Mouse (Mus musculus) spleen, postnatal 36 days (tissue): ENCODE measurements around the gene Zfp260.
"Not testable (repeated sequence)": the region's sequence is repeated elsewhere in the genome, so short reads cannot be mapped to it uniquely, and the experiment has no call there.

Experiments used
- DNase-seq, 2 experiments: peaks; one replicate each; pipeline ENCODE4 v3.0.0; 2022; ENCODE audit warnings: low spot score in 2 of 2, mixed read lengths in 1 of 2

Gene Zfp260

GRCm38 (mm10) chr7:30094646-30095429 lies at the start of gene Zfp260:
Zfp260 (plus strand) TSS chr7:30094777.
- DNase-seq: peak; percentile 85 to 87

- no peak for DNase-seq
These were observed 46.5 kb upstream of the Zfp260 start for GRCm38 (mm10) chr7:30048126-30048525.

GRCm38 (mm10) chr7:30050882-30051548 lies 43.6 kb upstream of the Zfp260 start, which contains the start of gene Zfp14:
Zfp14 (minus strand) TSS chr7:30051380.
- peak; percentile 90 to 91 for DNase-seq

GRCm38 (mm10) chr7:30053591-30053990 lies 41.0 kb upstream of the Zfp260 start:
- DNase-seq: no peak

- no peak for DNase-seq
These were observed 34.2 kb upstream of the Zfp260 start for GRCm38 (mm10) chr7:30060341-30060740.

GRCm38 (mm10) chr7:30062478-30062877 lies 32.1 kb upstream of the Zfp260 start:
- DNase-seq: no peak

GRCm38 (mm10) chr7:30064622-30065021 lies 30.0 kb upstream of the Zfp260 start:
- no peak for DNase-seq

GRCm38 (mm10) chr7:30072146-30073028 lies 22.2 kb upstream of the Zfp260 start, which contains the start of gene Zfp82:
Zfp82 (minus strand) TSS chr7:30072900.
- peak; percentile 84 to 86 for DNase-seq

- DNase-seq: no peak
These were observed 8.1 kb upstream of the Zfp260 start for GRCm38 (mm10) chr7:30086524-30086923.

- no peak for DNase-seq
These were observed 5.2 kb upstream of the Zfp260 start for GRCm38 (mm10) chr7:30089405-30089804.

GRCm38 (mm10) chr7:30090092-30090969 lies 4.2 kb upstream of the Zfp260 start, which contains the start of the genes Gm26920 and Zfp566:
Gm26920 (minus strand) TSS chr7:30090410.
Zfp566 (minus strand) TSS chr7:30090527.
- peak; percentile 96 to 97 for DNase-seq

GRCm38 (mm10) chr7:30090970-30091585 lies 3.5 kb upstream of the Zfp260 start:
- peak in 1 of 2 experiments; percentile 7 for DNase-seq

- DNase-seq: no peak
These were observed 1.9 kb upstream of the Zfp260 start for GRCm38 (mm10) chr7:30092666-30093065.

GRCm38 (mm10) chr7:30093918-30094415 lies 610 bp upstream of the Zfp260 start:
- DNase-seq: no peak

- DNase-seq: no peak
These were observed 1.1 kb downstream of the Zfp260 start for GRCm38 (mm10) chr7:30095551-30096125.

- peak; percentile 66 to 70 for DNase-seq
These were observed 4.7 kb downstream of the Zfp260 start for GRCm38 (mm10) chr7:30099297-30099696.

- DNase-seq: no peak
These were observed 21.5 kb downstream of the Zfp260 start for GRCm38 (mm10) chr7:30116076-30116475.

GRCm38 (mm10) chr7:30117935-30118334 lies 23.4 kb downstream of the Zfp260 start:
- DNase-seq: not testable (repeated sequence)

- DNase-seq: peak; percentile 87 to 88
These were observed 27.0 kb downstream of the Zfp260 start, which contains the start of gene Zfp382 for GRCm38 (mm10) chr7:30121308-30122187. Zfp382 (plus strand) TSS chr7:30121942.
